Mouse (Mus musculus): Measurements from ENCODE around the gene Dlgap1. TPM values are rescaled to one million over a fixed set of nuclear protein-coding genes. Genes with fewer than 3 reads are reported as not detected.

The Dlgap1 gene
- total and polyA plus RNA-seq, 2 experiments from 2014 or later: 0.20 to 0.76 TPM

GRCm38 (mm10) chr17:70753444-70754032 lies 784.7 kb downstream of the Dlgap1 start:
- Histone ChIP-seq H3K9me3 (replicated peaks; ENCODE audit: control insufficient read depth, low read length) (no peaks in the 10 kb centered on the region), H3K4me2 (ENCODE audit: low read depth, low read length) (no peak overlapping the region), H3K27me3 (ENCODE audit: control insufficient read depth, insufficient read depth, low read length) (no peaks in the 10 kb centered on the region), H3K4me1 (ENCODE audit: control insufficient read depth, insufficient read depth) (peaks cover 12% of the 10 kb centered on the region), H3K27ac (ENCODE audit: low read depth) (no peak overlapping the region), H3K36me3 (replicated peaks; ENCODE audit: control insufficient read depth, insufficient read depth, low read length) (no peaks in the 10 kb centered on the region), H3K9ac (replicated peaks; ENCODE audit: low read depth, low read length) (no peak overlapping the region), H3K4me3 (ENCODE audit: low read depth, low read length) (no peak overlapping the region)
- TF ChIP-seq CTCF (IDR thresholded peaks at IDR 0.05; ENCODE audit: low read depth): no peak
- TF ChIP-seq EP300 (IDR thresholded peaks at IDR 0.05; ENCODE audit: low read depth): no peak
- 68% methylated on average over 13 of the region's 13 CpGs for WGBS
- DNase-seq (ENCODE audit: low spot score) (no peak), ATAC-seq (ENCODE audit: insufficient read depth, low read depth) (no peak)

GRCm38 (mm10) chr17:70754041-70754440 lies 785.2 kb downstream of the Dlgap1 start:
- no peaks in the 10 kb centered on the region for H3K9me3 ChIP-seq (replicated peaks; ENCODE audit: control insufficient read depth, low read length)
- ATAC-seq (ENCODE audit: insufficient read depth, low read depth) (no peak), DNase-seq (ENCODE audit: low spot score) (no peak)
- H3K36me3 ChIP-seq (replicated peaks; ENCODE audit: control insufficient read depth, insufficient read depth, low read length): no peaks in the 10 kb centered on the region
- H3K4me2 ChIP-seq (ENCODE audit: low read depth, low read length): no peak overlapping the region
- H3K9ac ChIP-seq (replicated peaks; ENCODE audit: low read depth, low read length): no peak overlapping the region
- TF ChIP-seq CTCF (IDR thresholded peaks at IDR 0.05; ENCODE audit: low read depth) (no peak), EP300 (IDR thresholded peaks at IDR 0.05; ENCODE audit: low read depth) (no peak)
- H3K4me1 ChIP-seq (ENCODE audit: control insufficient read depth, insufficient read depth): peaks cover 12% of the 10 kb centered on the region
- H3K4me3 ChIP-seq (ENCODE audit: low read depth, low read length): no peak overlapping the region
- no peak overlapping the region for H3K27ac ChIP-seq (ENCODE audit: low read depth)
- no peaks in the 10 kb centered on the region for H3K27me3 ChIP-seq (ENCODE audit: control insufficient read depth, insufficient read depth, low read length)
- WGBS: 81% methylated on average over 9 of the region's 9 CpGs

- H3K36me3 ChIP-seq (replicated peaks; ENCODE audit: control insufficient read depth, insufficient read depth, low read length): no peaks in the 10 kb centered on the region
- ATAC-seq (ENCODE audit: insufficient read depth, low read depth): no peak
- H3K4me2 ChIP-seq (ENCODE audit: low read depth, low read length): peak overlapping the region; percentile 85
- no peak overlapping the region for H3K9ac ChIP-seq (replicated peaks; ENCODE audit: low read depth, low read length)
- H3K27me3 ChIP-seq (ENCODE audit: control insufficient read depth, insufficient read depth, low read length): no peaks in the 10 kb centered on the region
- H3K27ac ChIP-seq (ENCODE audit: low read depth): no peak overlapping the region
- peak overlapping the region; percentile 44; the same call in 1 of the 2 replicates for H3K4me3 ChIP-seq (ENCODE audit: low read depth, low read length)
- H3K9me3 ChIP-seq (replicated peaks; ENCODE audit: control insufficient read depth, low read length): no peaks in the 10 kb centered on the region
- TF ChIP-seq CTCF (IDR thresholded peaks at IDR 0.05; ENCODE audit: low read depth) (no peak), EP300 (IDR thresholded peaks at IDR 0.05; ENCODE audit: low read depth) (no peak)
- peaks cover 12% of the 10 kb centered on the region for H3K4me1 ChIP-seq (ENCODE audit: control insufficient read depth, insufficient read depth)
- 59% methylated on average over 7 of the region's 7 CpGs for WGBS
- DNase-seq (ENCODE audit: low spot score): no peak
Measured at GRCm38 (mm10) chr17:70754638-70755037, 785.8 kb downstream of the Dlgap1 start.

GRCm38 (mm10) chr17:70755039-70755668 lies 786.3 kb downstream of the Dlgap1 start:
- WGBS: under 1% methylated on average over 22 of the region's 22 CpGs
- DNase-seq (ENCODE audit: low spot score): peak; percentile 74

GRCm38 (mm10) chr17:70755669-70756263 lies 786.9 kb downstream of the Dlgap1 start:
- H3K4me3 ChIP-seq (ENCODE audit: low read depth, low read length): peak overlapping the region; percentile 44
- no peak overlapping the region; the same call in 1 of the 2 replicates for H3K9ac ChIP-seq (replicated peaks; ENCODE audit: low read depth, low read length)
- peak overlapping the region; percentile 87 for H3K27ac ChIP-seq (ENCODE audit: low read depth)
- peaks cover 6% of the 10 kb centered on the region for H3K4me1 ChIP-seq (ENCODE audit: control insufficient read depth, insufficient read depth)
- no peaks in the 10 kb centered on the region for H3K36me3 ChIP-seq (replicated peaks; ENCODE audit: control insufficient read depth, insufficient read depth, low read length)
- DNase-seq (ENCODE audit: low spot score) (no peak), ATAC-seq (ENCODE audit: insufficient read depth, low read depth) (no peak)
- TF ChIP-seq CTCF (IDR thresholded peaks at IDR 0.05; ENCODE audit: low read depth): no peak
- no peak for TF ChIP-seq EP300 (IDR thresholded peaks at IDR 0.05; ENCODE audit: low read depth)
- H3K27me3 ChIP-seq (ENCODE audit: control insufficient read depth, insufficient read depth, low read length): no peaks in the 10 kb centered on the region
- WGBS: 10% methylated on average over 12 of the region's 14 CpGs
- H3K4me2 ChIP-seq (ENCODE audit: low read depth, low read length): peak overlapping the region; percentile 85
- H3K9me3 ChIP-seq (replicated peaks; ENCODE audit: control insufficient read depth, low read length): no peaks in the 10 kb centered on the region

More at GRCm38 (mm10) chr17:70755039-70755668, 786.3 kb downstream of the Dlgap1 start:
- TF ChIP-seq EP300 (IDR thresholded peaks at IDR 0.05; ENCODE audit: low read depth): peak; percentile 50; the same call in 1 of the 2 replicates
- TF ChIP-seq CTCF (IDR thresholded peaks at IDR 0.05; ENCODE audit: low read depth): peak; percentile 97
- no peak overlapping the region; the same call in 1 of the 2 replicates for H3K9ac ChIP-seq (replicated peaks; ENCODE audit: low read depth, low read length)
- no peaks in the 10 kb centered on the region for H3K36me3 ChIP-seq (replicated peaks; ENCODE audit: control insufficient read depth, insufficient read depth, low read length)
- no peaks in the 10 kb centered on the region for H3K9me3 ChIP-seq (replicated peaks; ENCODE audit: control insufficient read depth, low read length)
- no peaks in the 10 kb centered on the region for H3K27me3 ChIP-seq (ENCODE audit: control insufficient read depth, insufficient read depth, low read length)
- peak overlapping the region; percentile 44 for H3K4me3 ChIP-seq (ENCODE audit: low read depth, low read length)
- peak overlapping the region; percentile 85 for H3K4me2 ChIP-seq (ENCODE audit: low read depth, low read length)
- H3K4me1 ChIP-seq (ENCODE audit: control insufficient read depth, insufficient read depth): peaks cover 12% of the 10 kb centered on the region
- peak overlapping the region; percentile 87 for H3K27ac ChIP-seq (ENCODE audit: low read depth)
- peak; percentile 59 for ATAC-seq (ENCODE audit: insufficient read depth, low read depth)
